Mouse (Mus musculus): ENCODE measurements around the gene Ppard.

Ppard gene

GRCm38 (mm10) chr17:28286964-28287363, 54.5 kb downstream of the Ppard start:
- no peak for DNase-seq (ENCODE audit: low spot score)

GRCm38 (mm10) chr17:28287578-28287977, 55.1 kb downstream of the Ppard start:
- DNase-seq (ENCODE audit: low spot score): peak; percentile 67

GRCm38 (mm10) chr17:28287980-28288379, 55.5 kb downstream of the Ppard start:
- DNase-seq (ENCODE audit: low spot score): no peak

GRCm38 (mm10) chr17:28290262-28290661, 57.8 kb downstream of the Ppard start:
- DNase-seq (ENCODE audit: low spot score): no peak

- no peak for DNase-seq (ENCODE audit: low spot score)
Measured at GRCm38 (mm10) chr17:28290671-28291070, 58.2 kb downstream of the Ppard start.

- DNase-seq (ENCODE audit: low spot score): no peak
Measured at GRCm38 (mm10) chr17:28291346-28291745, 58.8 kb downstream of the Ppard start.

DNA sequence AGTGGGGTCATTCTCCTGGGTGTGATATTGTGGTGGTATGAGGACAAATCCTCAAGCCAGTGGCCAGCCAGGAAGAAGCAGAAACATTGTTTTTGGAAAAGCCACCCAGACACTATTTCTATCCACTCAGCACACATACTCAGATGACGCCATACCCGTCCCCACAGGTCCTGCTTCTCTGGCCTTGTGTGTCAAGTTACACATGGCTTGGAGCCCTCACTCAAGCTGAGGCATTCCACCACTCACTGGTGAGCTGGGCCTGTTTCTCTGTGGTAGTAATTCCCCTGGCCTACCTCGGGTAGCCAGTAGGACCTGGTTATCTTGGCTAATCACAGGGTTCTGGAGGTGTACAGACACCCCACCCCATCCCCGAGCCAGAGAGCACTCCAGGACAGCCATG, 61.2 kb downstream of the Ppard start:
- no peak for DNase-seq (ENCODE audit: low spot score)

GRCm38 (mm10) chr17:28294449-28295333, 62.2 kb downstream of the Ppard start:
- DNase-seq (ENCODE audit: low spot score): no peak

- DNase-seq (ENCODE audit: low spot score): no peak
Measured at GRCm38 (mm10) chr17:28298888-28299287, 66.4 kb downstream of the Ppard start.

- DNase-seq (ENCODE audit: low spot score): no peak
Measured at GRCm38 (mm10) chr17:28299669-28300320, 67.3 kb downstream of the Ppard start.

GRCm38 (mm10) chr17:28300323-28300722, 67.8 kb downstream of the Ppard start:
- DNase-seq (ENCODE audit: low spot score): no peak

DNA sequence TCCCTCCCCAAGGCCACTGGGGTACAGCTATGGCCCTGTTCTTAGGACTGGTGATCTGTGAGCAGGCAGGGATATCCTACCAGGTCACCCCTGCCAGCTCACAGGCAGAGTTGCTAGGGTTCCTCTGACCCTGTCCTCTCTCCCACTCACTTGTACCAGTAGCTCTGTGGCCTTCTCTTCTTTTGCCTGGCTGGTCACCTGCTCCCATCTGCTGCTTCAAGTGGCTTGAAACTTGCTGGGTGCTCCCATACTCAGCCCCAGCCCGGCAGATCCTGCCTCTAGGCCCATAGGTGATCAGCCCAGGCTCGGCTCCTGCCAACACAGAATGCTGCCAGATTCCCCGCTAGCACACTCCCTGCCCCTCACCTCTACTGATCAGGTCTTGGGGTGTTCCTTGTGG, 68.3 kb downstream of the Ppard start:
- no peak for DNase-seq (ENCODE audit: low spot score)

DNA sequence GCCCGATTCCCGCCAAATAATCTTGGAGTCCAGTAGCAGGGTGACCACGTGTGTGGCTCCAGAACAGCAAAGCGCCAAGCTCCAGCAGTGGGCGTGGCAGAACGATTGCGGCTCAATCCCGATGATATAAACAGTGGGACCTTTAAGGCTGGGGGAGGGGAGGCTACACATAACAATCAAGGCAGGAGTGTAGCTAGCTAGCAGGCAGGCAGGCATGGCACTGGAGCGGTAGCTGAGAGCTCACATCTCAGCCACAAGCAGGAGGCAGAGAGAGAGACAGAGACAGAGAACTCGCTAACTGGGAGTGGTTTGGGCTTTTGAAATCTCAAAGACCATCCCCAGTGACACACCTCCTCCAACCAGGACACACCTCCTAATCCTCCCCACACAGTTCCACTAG, 72.7 kb downstream of the Ppard start:
- no peak for DNase-seq (ENCODE audit: low spot score)

DNA sequence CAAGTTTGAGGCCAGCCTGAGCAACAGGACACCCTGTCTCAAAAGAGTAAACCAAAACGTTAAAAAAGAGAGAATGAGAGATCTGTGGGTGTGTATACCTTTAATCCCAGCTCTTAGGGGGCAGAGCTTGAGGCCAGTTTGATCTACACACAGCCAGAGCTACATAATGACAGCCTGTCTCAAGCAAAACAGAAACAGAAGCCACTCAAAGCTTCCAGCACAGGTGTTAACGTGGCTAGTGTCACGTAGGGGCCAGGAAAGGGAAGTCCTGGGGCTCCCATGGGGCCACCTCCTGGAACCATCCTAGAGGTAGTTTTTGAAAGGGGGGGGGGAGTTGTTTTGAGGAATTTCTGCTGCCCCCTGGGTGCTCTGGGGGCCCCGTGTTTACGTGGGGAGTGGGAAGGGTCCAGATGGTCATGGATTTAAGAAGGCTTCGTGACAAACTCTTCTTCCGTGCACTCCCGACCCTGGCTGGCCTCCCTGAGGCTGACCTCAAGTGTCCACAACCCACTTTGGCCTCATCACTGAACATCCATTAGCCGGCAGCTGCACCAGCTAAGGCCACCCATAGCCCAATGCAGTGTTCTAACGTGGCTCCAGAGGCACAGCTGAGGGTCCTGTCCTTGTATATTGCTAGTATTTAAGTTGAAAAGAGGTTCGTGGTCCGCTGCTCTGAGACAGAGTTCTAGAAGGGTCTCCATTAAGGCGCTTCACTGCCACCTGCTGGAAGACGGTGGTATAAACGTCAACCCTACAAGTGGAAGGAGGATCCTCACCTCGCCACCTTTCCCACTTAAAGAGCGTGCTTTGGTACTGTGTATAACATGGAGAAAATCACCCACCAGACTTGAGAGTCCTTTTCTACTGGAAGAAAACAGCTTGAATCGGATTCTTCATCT, 76.0 kb downstream of the Ppard start:
- peak; percentile 71 for DNase-seq (ENCODE audit: low spot score)

GRCm38 (mm10) chr17:28310831-28311230, 78.3 kb downstream of the Ppard start:
- no peak for DNase-seq (ENCODE audit: low spot score)

DNA sequence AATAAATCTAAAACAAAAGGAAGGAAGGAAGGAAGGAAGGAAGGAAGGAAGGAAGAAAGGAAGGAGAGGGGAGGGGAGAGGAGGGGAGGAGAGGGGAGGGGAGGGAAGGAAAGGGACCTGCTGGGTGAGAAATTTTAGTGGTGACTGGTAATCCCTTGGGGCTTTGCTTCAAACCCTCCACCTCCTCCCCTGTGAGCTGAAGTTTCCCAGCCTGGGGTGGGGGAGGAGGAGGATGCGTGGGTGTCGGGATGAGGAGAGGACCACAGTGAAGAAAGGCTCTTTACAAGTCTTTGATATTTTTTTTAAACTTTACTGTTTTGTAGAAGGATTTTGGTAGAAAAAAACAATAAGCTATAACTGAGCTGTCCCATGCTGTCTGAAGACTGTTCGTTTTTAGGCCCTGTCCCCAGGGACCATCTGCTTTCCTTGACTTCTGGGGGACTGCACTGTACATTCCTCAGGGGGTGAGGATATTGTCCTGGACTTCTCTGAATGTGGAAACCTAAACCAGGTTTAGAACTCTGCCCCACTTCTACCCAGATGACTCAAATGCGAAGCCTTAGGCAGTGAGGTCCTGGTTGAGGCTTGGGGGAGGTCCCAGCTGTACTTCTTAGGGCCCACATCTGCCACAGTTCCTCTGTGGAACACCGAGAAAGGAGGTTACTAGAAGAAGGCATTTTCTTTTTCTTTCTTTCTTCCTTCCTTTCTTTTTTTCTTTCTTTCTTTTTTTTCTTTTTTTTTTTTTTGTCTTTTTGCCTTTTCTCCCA, 79.0 kb downstream of the Ppard start:
- DNase-seq (ENCODE audit: low spot score): no peak

GRCm38 (mm10) chr17:28312232-28313211, 80.0 kb downstream of the Ppard start:
- no peak for DNase-seq (ENCODE audit: low spot score)

- DNase-seq (ENCODE audit: low spot score): peak; percentile 99
Measured at GRCm38 (mm10) chr17:28313212-28313879, 80.8 kb downstream of the Ppard start, which contains the start of gene Fance. Fance (plus strand) TSS chr17:28313519.

DNA sequence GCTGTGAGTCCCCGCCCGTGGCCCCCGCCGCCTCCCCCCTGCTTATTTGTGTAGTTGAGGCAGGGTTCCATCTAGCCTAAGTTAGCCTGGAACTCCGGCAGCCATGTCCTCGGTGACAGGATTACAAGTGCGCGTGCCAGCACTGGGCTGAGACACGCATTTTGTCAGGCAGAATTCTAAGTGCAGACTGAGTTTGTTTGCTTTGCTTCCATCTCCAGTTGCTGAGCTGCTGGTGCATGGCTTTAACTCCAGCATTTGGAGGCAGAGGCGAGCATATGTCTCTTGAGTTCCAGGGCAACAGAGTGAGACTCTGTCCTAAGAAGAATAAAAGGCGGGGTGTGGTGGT, 81.4 kb downstream of the Ppard start:
- DNase-seq (ENCODE audit: low spot score): no peak

DNA sequence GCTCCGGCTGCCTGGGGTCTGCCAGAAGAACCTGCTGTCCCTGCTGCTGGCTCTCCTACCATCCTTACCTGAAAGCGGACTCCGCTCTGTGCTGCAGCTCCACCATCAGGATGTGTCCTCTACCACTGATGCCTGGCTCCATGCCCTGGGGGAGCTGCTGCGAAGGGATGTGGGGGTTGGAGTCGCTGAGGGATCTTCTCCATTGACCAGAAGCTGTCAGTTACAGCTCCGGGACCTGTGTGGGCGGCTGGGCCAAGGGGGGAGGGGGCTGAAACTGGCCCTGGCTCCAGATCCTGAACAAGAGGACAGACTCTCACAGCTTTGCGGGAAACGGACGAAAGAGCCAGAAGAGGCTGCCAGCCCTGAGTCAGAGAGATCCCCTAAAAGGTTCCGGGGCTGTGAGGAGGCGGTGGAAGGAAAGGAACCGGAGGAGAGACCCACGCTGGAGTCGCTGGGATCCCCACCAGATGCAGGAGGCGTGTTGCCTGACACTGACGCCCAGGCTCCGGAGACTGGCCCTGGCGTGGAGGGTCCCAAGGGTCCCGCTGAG, 83.2 kb downstream of the Ppard start:
- DNase-seq (ENCODE audit: low spot score): no peak
